Mouse (Mus musculus): ENCODE measurements around the gene Polr2g.

DNA sequence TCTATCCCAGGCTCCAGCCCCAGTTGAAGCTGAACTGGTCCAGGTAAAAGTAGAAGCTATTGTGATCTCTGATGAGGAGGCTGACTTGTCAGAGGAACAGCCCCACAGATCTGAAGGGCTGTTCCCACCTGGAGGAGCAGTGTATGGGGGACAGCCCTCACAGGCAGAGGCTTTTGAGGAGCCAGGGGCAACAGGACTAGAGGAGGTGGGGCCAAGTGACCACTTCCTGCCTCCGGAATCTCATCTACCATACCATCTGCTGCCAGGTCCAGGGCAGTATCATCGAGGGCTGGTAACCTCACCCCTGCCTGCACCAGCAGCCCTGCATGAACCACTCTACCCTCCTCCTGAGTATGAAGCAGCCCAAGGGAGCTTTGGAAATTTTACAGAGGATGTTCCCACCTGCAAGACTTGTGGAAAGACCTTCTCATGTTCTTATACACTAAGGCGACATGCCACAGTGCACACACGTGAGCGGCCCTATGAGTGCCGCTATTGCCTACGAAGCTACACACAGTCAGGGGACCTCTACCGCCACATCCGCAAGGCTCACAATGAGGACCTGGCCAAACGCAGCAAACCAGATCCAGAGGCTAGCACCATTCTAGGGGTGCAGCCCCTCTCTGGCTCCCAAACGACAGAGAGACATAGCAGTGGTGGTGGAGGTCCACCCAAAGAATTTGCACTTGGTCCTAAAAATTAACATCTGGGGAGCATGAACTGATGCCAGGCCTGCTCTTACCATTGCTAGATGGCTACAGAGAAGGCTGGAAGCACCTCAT is 5.7 kb upstream of the Polr2g start:
- TF ChIP-seq CTCF (IDR thresholded peaks at IDR 0.05; ENCODE audit: control insufficient read depth, insufficient read depth, insufficient replicate concordance, low read depth, low read length) (no peak), POLR2A (IDR thresholded peaks at IDR 0.05; ENCODE audit: control insufficient read depth, low read depth, low read length) (peak; percentile 19; the same call in 1 of the 2 replicates)

All from testis, adult 2 months (tissue).